Mouse (Mus musculus): ENCODE measurements at regions not wholly inside any gene's neighbourhood (a gene's known extent, or its start where the extent isn't known, plus 50 kb on each side); places are given as distances from the start of the nearest gene placed in this dataset.

GRCm38 (mm10) chr12:64857709-64858108 is 60.0 kb upstream of the Gm527 start:
- Histone ChIP-seq H3K27ac (replicated peaks; ENCODE audit: low read depth, low read length) (no peak overlapping the region), H3K36me3 (ENCODE audit: control insufficient read depth, insufficient read depth, low read length) (no peaks in the 10 kb centered on the region), H3K9ac (replicated peaks; ENCODE audit: low read length) (no peak overlapping the region), H3K4me3 (replicated peaks; ENCODE audit: low read depth, low read length) (no peak overlapping the region), H3K4me1 (ENCODE audit: control insufficient read depth, insufficient read depth, low read length) (no peaks in the 10 kb centered on the region), H3K27me3 (ENCODE audit: control insufficient read depth, insufficient read depth, low read length) (no peaks in the 10 kb centered on the region), H3K4me2 (ENCODE audit: low read length) (no peak overlapping the region), H3K9me3 (ENCODE audit: control insufficient read depth, low read length) (0 out of 2 replicates have a peak, but pooled peaks cover 3% of the 10 kb centered on the region)
- no peak for DNase-seq
- ATAC-seq (ENCODE audit: low FRiP score, low TSS enrichment), result no peak
